Comparison of ENCODE assay signal across 18 mouse cellular contexts in the genomic region with DNA sequence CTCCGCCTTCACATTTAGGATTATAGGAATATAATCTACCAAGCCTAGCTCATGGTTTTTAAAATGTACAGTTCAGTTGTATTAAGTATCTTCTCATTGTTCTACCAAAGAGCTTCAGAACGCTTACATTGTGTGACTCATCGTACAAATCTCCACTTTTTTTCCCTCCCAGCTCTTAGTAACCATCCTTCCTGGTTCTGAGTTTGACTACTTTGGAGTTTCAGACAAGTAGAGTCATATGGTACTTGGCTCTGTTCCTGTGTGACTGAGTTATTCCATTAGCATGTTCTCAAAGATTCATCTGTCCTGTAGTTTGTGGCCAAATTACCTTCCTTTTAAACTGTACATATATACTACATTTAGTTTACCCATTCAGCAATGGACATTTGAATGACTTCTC. TPM values are rescaled to one million over a fixed set of nuclear protein-coding genes. Genes with fewer than 3 reads are reported as not detected.
DNase-seq lines count a peak whose midpoint lies in the region; ATAC-seq lines count a peak whose summit lies in the region.
"Had no signal": no experiment of that assay in that cellular context is flagged by ENCODE, and none has a peak within 500 bp of the region (broad histone marks: within the 10 kb centered on the region; RNA-seq: fewer than 3 reads in every experiment).

No protein-coding gene starts in this region.

- no peaks in the 10 kb centered on the region for H3K9me3 ChIP-seq in heart, embryonic 12.5 days (replicated peaks)
- no peaks in the 10 kb centered on the region for H3K9me3 ChIP-seq in lung, embryonic 16.5 days (ENCODE audit: control insufficient read depth, low read length)
- H3K9me3 ChIP-seq: midbrain, embryonic 12.5 days had no signal

- 0 out of 2 replicates have a peak overlapping the region, but pooled peaks have one; percentile 0 for H3K27ac ChIP-seq in heart, embryonic 12.5 days (ENCODE audit: poor library complexity, severe bottlenecking)
- no peak overlapping the region for H3K27ac ChIP-seq in lung, embryonic 16.5 days (ENCODE audit: low read length)
- H3K27ac ChIP-seq: hindbrain, embryonic 14.5 days; midbrain, embryonic 12.5 days had no signal

- WGBS in heart, embryonic 12.5 days, result 80% methylated on average over 3 of the region's 3 CpGs
- 61% methylated on average over 3 of the region's 3 CpGs for WGBS in lung, embryonic 16.5 days

- intact Hi-C loops in heart, postnatal 36 days (cut with DNase I), result loop anchor here (2.0 kb wide), 1 partner anchor 38 kb away; no protein-coding TSS in a partner anchor

- DNase-seq in heart, postnatal 36 days, result no peak
- DNase-seq in lung, postnatal 4 days, result no peak
- peak; percentile 58 for DNase-seq in Muller cell, postnatal 12 days (ENCODE audit: inconsistent ontology term)
- DNase-seq in kidney, postnatal 10 days, result no peak
- DNase-seq in adrenal gland, postnatal 14 days, result no peak
- DNase-seq: forebrain, postnatal 0 days; gastrocnemius, postnatal 10 days had no signal

- no peak overlapping the region for H3K9ac ChIP-seq in heart, embryonic 12.5 days
- no peak overlapping the region for H3K9ac ChIP-seq in lung, embryonic 16.5 days (ENCODE audit: low read length)
- H3K9ac ChIP-seq: forebrain, postnatal 0 days; hindbrain, embryonic 14.5 days; midbrain, embryonic 12.5 days had no signal

- peaks cover 16% of the 10 kb centered on the region for H3K4me1 ChIP-seq in heart, embryonic 12.5 days (replicated peaks)
- H3K4me1 ChIP-seq in lung, embryonic 16.5 days (replicated peaks; ENCODE audit: control insufficient read depth, insufficient read depth, low read length), result peaks cover 3% of the 10 kb centered on the region; the same call in 1 of the 2 replicates
- H3K4me1 ChIP-seq: midbrain, embryonic 12.5 days had no signal

- no peaks in the 10 kb centered on the region for H3K36me3 ChIP-seq in heart, embryonic 12.5 days
- no peaks in the 10 kb centered on the region for H3K36me3 ChIP-seq in lung, embryonic 16.5 days (ENCODE audit: control insufficient read depth, insufficient read depth, low read length)
- H3K36me3 ChIP-seq: midbrain, embryonic 12.5 days had no signal

- no peak for ATAC-seq in heart, embryonic 12.5 days (ENCODE audit: insufficient number of reproducible peaks, low FRiP score)
- no peak for ATAC-seq in lung, embryonic 16.5 days (ENCODE audit: low read depth)
- peak; percentile 35; the same call in 1 of the 2 replicates for ATAC-seq in megakaryocyte progenitor cell, adult 5-6 weeks (replicated peaks; ENCODE audit: poor library complexity)
- ATAC-seq: forebrain, postnatal 0 days had no signal

- H3K4me3 ChIP-seq in heart, embryonic 12.5 days, result no peak overlapping the region
- H3K4me3 ChIP-seq in lung, embryonic 16.5 days (ENCODE audit: low read length), result no peak overlapping the region
- H3K4me3 ChIP-seq: midbrain, embryonic 12.5 days had no signal

- H3K27me3 ChIP-seq in heart, embryonic 12.5 days (replicated peaks), result no peaks in the 10 kb centered on the region
- H3K27me3 ChIP-seq in lung, embryonic 16.5 days (ENCODE audit: control insufficient read depth, insufficient read depth, low read depth, low read length), result no peaks in the 10 kb centered on the region
- H3K27me3 ChIP-seq: midbrain, embryonic 12.5 days had no signal

- peak overlapping the region; percentile 42; the same call in 1 of the 2 replicates for H3K4me2 ChIP-seq in heart, embryonic 12.5 days
- peak overlapping the region; percentile 9; the same call in 1 of the 2 replicates for H3K4me2 ChIP-seq in lung, embryonic 16.5 days (ENCODE audit: low read depth, low read length)
- H3K4me2 ChIP-seq: hindbrain, embryonic 14.5 days; midbrain, embryonic 12.5 days had no signal

RNA-seq across cellular contexts. Expression of gene Gm21985, which starts 42.6 kb away (rescaled TPM):
- not detected in 2 replicates for polyA plus RNA-seq in heart, embryonic 12.5 days (2016; fragmentation: Nextera tagmentation; extraction: Ambion mirVana)
- 1 to 10 TPM in 1 of 2 experiments, under 1 TPM in 1; 0.89 to 1.6 TPM for total RNA-seq in heart, postnatal 36 days (2021)
- polyA plus RNA-seq in lung, embryonic 16.5 days (2015; fragmentation: Nextera tagmentation; extraction: Ambion mirVana), result not detected in 2 replicates
- 0.17 TPM in 1 of 2 replicates, not detected in the other for total RNA-seq in megakaryocyte progenitor cell, adult 5-6 weeks (2015)
- total RNA-seq in megakaryocyte progenitor cell, adult 5-6 weeks (2017), result 0.57 and 1.3 TPM in 2 replicates
- not detected in 2 replicates for total RNA-seq in adrenal gland, postnatal 14 days (2021)
- polyA plus RNA-seq: activated CD4-positive, CD25-positive, alpha-beta regulatory T cell, adult 4 months; forebrain, postnatal 0 days; hindbrain, embryonic 14.5 days; liver, embryonic 16.5 days; midbrain, embryonic 12.5 days had no signal

RNA-seq across cellular contexts. Expression of gene Slc12a6, which starts 43.0 kb away (rescaled TPM):
- polyA plus RNA-seq in heart, embryonic 12.5 days (2016; fragmentation: Nextera tagmentation; extraction: Ambion mirVana), result 15.1 and 17.7 TPM in 2 replicates
- 10 to 100 TPM; 36.0 to 39.9 TPM for total RNA-seq in heart, postnatal 36 days (2021)
- polyA plus RNA-seq in lung, embryonic 16.5 days (2015; fragmentation: Nextera tagmentation; extraction: Ambion mirVana), result 8.9 and 9.8 TPM in 2 replicates
- 55.6 and 71.4 TPM in 2 replicates for total RNA-seq in megakaryocyte progenitor cell, adult 5-6 weeks (2015)
- 50.6 and 58.6 TPM in 2 replicates for total RNA-seq in megakaryocyte progenitor cell, adult 5-6 weeks (2017)
- 35.0 and 48.5 TPM in 2 replicates for total RNA-seq in adrenal gland, postnatal 14 days (2021)

RNA-seq across cellular contexts. Expression of gene Nop10, which starts 46.9 kb away (rescaled TPM):
- 159 and 169 TPM in 2 replicates for polyA plus RNA-seq in heart, embryonic 12.5 days (2016; fragmentation: Nextera tagmentation; extraction: Ambion mirVana)
- 10 to 100 TPM; 61.8 to 62.8 TPM for total RNA-seq in heart, postnatal 36 days (2021)
- polyA plus RNA-seq in lung, embryonic 16.5 days (2015; fragmentation: Nextera tagmentation; extraction: Ambion mirVana), result 174 and 177 TPM in 2 replicates
- total RNA-seq in megakaryocyte progenitor cell, adult 5-6 weeks (2015), result 153 and 154 TPM in 2 replicates
- total RNA-seq in megakaryocyte progenitor cell, adult 5-6 weeks (2017), result 182 and 256 TPM in 2 replicates
- 128 and 139 TPM in 2 replicates for total RNA-seq in adrenal gland, postnatal 14 days (2021)

RNA-seq across cellular contexts. Expression of gene Nutm1, which starts 49.6 kb away (rescaled TPM):
- not detected in 2 replicates for polyA plus RNA-seq in heart, embryonic 12.5 days (2016; fragmentation: Nextera tagmentation; extraction: Ambion mirVana)
- not detected for total RNA-seq in heart, postnatal 36 days (2021)
- not detected in 2 replicates for polyA plus RNA-seq in lung, embryonic 16.5 days (2015; fragmentation: Nextera tagmentation; extraction: Ambion mirVana)
- total RNA-seq in megakaryocyte progenitor cell, adult 5-6 weeks (2015), result not detected in 2 replicates
- not detected in 2 replicates for total RNA-seq in megakaryocyte progenitor cell, adult 5-6 weeks (2017)
- total RNA-seq in adrenal gland, postnatal 14 days (2021), result not detected in 2 replicates
- total RNA-seq: adrenal gland, postnatal 36 days; forebrain, postnatal 0 days; gastrocnemius, postnatal 10 days had no signal
- polyA plus RNA-seq: activated CD4-positive, CD25-positive, alpha-beta regulatory T cell, adult 4 months; hindbrain, embryonic 14.5 days; large intestine, adult 2 months; limb, embryonic 14.5 days; liver, embryonic 16.5 days; midbrain, embryonic 12.5 days; urinary bladder, adult 2 months had no signal

RNA-seq across cellular contexts. Expression of gene Emc4, which starts 59.2 kb away (rescaled TPM):
- polyA plus RNA-seq in heart, embryonic 12.5 days (2016; fragmentation: Nextera tagmentation; extraction: Ambion mirVana), result 86.2 and 91.4 TPM in 2 replicates
- total RNA-seq in heart, postnatal 36 days (2021), result 10 to 100 TPM; 61.7 to 64.6 TPM
- polyA plus RNA-seq in lung, embryonic 16.5 days (2015; fragmentation: Nextera tagmentation; extraction: Ambion mirVana), result 109 and 113 TPM in 2 replicates
- total RNA-seq in megakaryocyte progenitor cell, adult 5-6 weeks (2015), result 97.1 and 106 TPM in 2 replicates
- total RNA-seq in megakaryocyte progenitor cell, adult 5-6 weeks (2017), result 73.0 and 77.6 TPM in 2 replicates
- 86.8 and 89.1 TPM in 2 replicates for total RNA-seq in adrenal gland, postnatal 14 days (2021)
